Mouse (Mus musculus): ENCODE results near the gene Vamp5. TPM values are rescaled to one million over a fixed set of nuclear protein-coding genes. Genes with fewer than 3 reads are reported as not detected.

The Vamp5 gene
- total and polyA plus RNA-seq, 3 experiments: 465 to 593 TPM; not detected in 1

DNA sequence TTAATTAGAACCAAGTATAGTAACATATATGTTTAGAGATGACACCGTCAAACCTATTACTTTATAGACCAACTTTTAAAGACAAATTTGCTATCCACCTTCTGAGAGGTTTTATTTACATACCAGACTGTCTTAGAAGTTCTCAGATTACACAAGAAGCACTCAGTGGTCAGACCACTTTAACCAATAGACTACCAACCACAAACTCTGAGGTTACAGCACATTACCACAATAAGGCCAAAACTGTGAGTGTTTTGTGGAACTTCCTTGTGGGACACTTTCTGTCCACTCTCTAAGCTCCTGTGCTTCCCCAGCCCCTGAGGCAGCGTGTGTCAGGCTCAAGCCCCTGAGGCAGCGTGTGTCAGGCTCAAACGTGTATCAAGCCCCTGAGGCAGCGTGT, 51.2 kb downstream of the Vamp5 start:
- H3K27ac ChIP-seq (ENCODE audit: control insufficient read depth, low read depth, low read length): no peak overlapping the region
- H3K79me2 ChIP-seq (ENCODE audit: control insufficient read depth, insufficient read depth, low read length, poor library complexity): no peaks in the 10 kb centered on the region
- H3K9ac ChIP-seq (ENCODE audit: control insufficient read depth, low read depth, low read length, poor library complexity, severe bottlenecking): no peak overlapping the region
- TF ChIP-seq SIN3A (IDR thresholded peaks at IDR 0.05; ENCODE audit: low read length) (no peak), ZKSCAN1 (IDR thresholded peaks at IDR 0.05; ENCODE audit: low read depth, low read length) (no peak), USF1 (IDR thresholded peaks at IDR 0.05; ENCODE audit: low read depth, low read length) (no peak), MYC (IDR thresholded peaks at IDR 0.05; ENCODE audit: low read depth, low read length) (no peak), MAFK (IDR thresholded peaks at IDR 0.05; ENCODE audit: borderline replicate concordance, low read depth, low read length) (no peak), HCFC1 (IDR thresholded peaks at IDR 0.05; ENCODE audit: low read depth, low read length) (no peak), MXI1 (IDR thresholded peaks at IDR 0.05; ENCODE audit: low read depth, low read length) (no peak), ZMIZ1 (IDR thresholded peaks at IDR 0.05; ENCODE audit: low read depth, low read length) (no peak), MEF2A (IDR thresholded peaks at IDR 0.05; ENCODE audit: extremely low read depth, insufficient replicate concordance, low read depth, low read length, poor library complexity, severe bottlenecking) (no peak), TCF12 (IDR thresholded peaks at IDR 0.05; ENCODE audit: low read depth, low read length) (no peak)
- no peaks in the 10 kb centered on the region for H3K27me3 ChIP-seq (ENCODE audit: control insufficient read depth in 1 of 2, insufficient read depth in 2 of 2, low read length in 2 of 2)
- no peaks in the 10 kb centered on the region for H3K9me3 ChIP-seq (replicated peaks; ENCODE audit: insufficient read depth, low read length)
- DNase-seq (ENCODE audit: low read depth, low spot score): no peak
- H3K4me3 ChIP-seq (ENCODE audit: control insufficient read depth in 1 of 2, insufficient read depth in 1 of 2, low read depth in 2 of 2, low read length in 2 of 2): no peak overlapping the region
- H3K36me3 ChIP-seq (ENCODE audit: control insufficient read depth in 1 of 2, insufficient read depth in 2 of 2, low read length in 2 of 2): peaks cover 0 to 35% of the 10 kb centered on the region in 2 experiments; a peak in 2 of 4 replicates
- H3K4me1 ChIP-seq (ENCODE audit: control insufficient read depth in 1 of 2, insufficient read depth in 2 of 2, low read length in 2 of 2): no peaks in the 10 kb centered on the region

DNA sequence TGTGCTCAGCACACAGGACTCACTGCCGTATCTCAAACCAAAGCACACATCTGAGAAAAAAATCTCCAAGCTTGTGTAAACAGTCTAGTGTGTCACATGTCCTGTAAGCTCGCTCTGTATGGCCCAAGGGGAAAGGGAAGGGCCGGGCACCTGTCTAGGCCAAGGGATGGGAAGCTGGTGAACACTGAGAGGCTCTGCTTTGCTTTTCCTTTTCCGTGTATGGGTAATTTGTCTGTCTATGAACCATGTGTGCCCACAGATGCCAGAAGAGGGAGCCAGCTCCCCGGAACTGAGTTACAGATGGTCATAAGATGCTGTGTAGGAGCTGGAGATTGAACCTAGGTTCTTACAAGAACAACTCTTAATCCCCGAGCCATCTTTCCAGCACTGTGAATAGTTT, 54.0 kb downstream of the Vamp5 start:
- peak; percentile 42 for DNase-seq (ENCODE audit: low read depth, low spot score)
- H3K36me3 ChIP-seq (ENCODE audit: control insufficient read depth in 1 of 2, insufficient read depth in 2 of 2, low read length in 2 of 2): peaks cover 0 to 37% of the 10 kb centered on the region in 2 experiments; a peak in 2 of 4 replicates
- H3K4me3 ChIP-seq (ENCODE audit: control insufficient read depth in 1 of 2, insufficient read depth in 1 of 2, low read depth in 2 of 2, low read length in 2 of 2): no peak overlapping the region
- no peaks in the 10 kb centered on the region for H3K79me2 ChIP-seq (ENCODE audit: control insufficient read depth, insufficient read depth, low read length, poor library complexity)
- no peaks in the 10 kb centered on the region for H3K27me3 ChIP-seq (ENCODE audit: control insufficient read depth in 1 of 2, insufficient read depth in 2 of 2, low read length in 2 of 2)
- H3K9ac ChIP-seq (ENCODE audit: control insufficient read depth, low read depth, low read length, poor library complexity, severe bottlenecking): no peak overlapping the region
- no peak overlapping the region for H3K27ac ChIP-seq (ENCODE audit: control insufficient read depth, low read depth, low read length)
- H3K4me1 ChIP-seq (ENCODE audit: control insufficient read depth in 1 of 2, insufficient read depth in 2 of 2, low read length in 2 of 2): no peaks in the 10 kb centered on the region
- TF ChIP-seq CTCF (IDR thresholded peaks at IDR 0.05 in 2 of 3, conservative IDR thresholded peaks at IDR 0.05 in 1 of 3; ENCODE audit: control insufficient read depth in 1 of 3, insufficient read depth in 1 of 3, low read depth in 2 of 3, low read length in 3 of 3, poor library complexity in 1 of 3, severe bottlenecking in 1 of 3): peak; percentile 19 to 49 (median 32); a peak in 4 of 6 replicates
- no peak for TF ChIP-seq SIN3A (IDR thresholded peaks at IDR 0.05; ENCODE audit: low read length)
- peak; percentile 27 for TF ChIP-seq RAD21 (IDR thresholded peaks at IDR 0.05; ENCODE audit: low read depth, low read length)
- peak; percentile 31; the same call in 1 of the 2 replicates for TF ChIP-seq SMC3 (IDR thresholded peaks at IDR 0.05; ENCODE audit: low read depth, low read length)
- TF ChIP-seq KAT2A (conservative IDR thresholded peaks at IDR 0.05; ENCODE audit: low read depth, low read length): no peak
- H3K9me3 ChIP-seq (replicated peaks; ENCODE audit: insufficient read depth, low read length): no peaks in the 10 kb centered on the region

All from MEL (cell line).